Mouse (Mus musculus): ENCODE data around the gene Ass1. TPM values are rescaled to one million over a fixed set of nuclear protein-coding genes. Genes with fewer than 3 reads are reported as not detected.

Gene Ass1
- not detected in 2 replicates for polyA plus RNA-seq (2012)

DNA sequence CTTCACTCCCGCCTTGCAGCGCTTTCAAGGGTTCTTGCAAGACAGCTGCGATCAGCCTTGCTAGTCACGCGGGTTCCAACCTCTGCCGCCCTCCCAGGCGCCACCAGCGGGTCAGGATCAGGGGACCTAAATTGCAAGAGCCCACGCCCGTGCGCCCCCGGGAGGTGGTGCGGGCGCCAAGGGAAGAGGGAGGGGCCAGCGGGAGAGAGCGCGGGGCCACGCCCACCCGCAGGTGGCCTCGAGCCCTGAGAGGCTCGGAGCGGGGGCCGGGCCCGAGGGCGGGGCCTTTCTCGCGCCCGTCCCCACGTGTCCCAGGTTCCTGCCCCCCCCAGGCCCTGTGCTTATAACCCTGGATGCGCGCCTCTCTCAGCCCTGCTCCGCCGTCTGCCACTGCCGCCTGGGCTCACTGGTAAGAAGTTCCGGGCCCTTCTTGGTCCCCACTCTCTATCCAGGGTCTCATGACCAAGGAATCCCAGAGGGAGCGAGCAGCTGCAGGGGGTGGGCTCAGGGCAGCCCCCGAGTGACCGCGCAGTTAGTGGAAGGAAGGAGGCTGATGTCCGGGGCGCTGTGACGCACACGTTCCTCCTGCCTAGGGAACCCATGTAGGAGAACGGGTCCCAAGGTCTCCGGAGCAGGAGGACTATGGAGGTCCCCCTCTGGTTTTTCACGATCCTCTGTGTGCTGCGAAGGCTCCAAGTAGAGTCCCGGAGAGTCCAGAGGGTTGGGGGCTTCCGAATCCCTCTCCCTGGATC lies at the start of gene Ass1:
Ass1 (plus strand) TSS at position 277 of the 752 bp plus-strand sequence.
- TF ChIP-seq GATA1 (IDR thresholded peaks at IDR 0.05; ENCODE audit: low read length), result no peak

DNA sequence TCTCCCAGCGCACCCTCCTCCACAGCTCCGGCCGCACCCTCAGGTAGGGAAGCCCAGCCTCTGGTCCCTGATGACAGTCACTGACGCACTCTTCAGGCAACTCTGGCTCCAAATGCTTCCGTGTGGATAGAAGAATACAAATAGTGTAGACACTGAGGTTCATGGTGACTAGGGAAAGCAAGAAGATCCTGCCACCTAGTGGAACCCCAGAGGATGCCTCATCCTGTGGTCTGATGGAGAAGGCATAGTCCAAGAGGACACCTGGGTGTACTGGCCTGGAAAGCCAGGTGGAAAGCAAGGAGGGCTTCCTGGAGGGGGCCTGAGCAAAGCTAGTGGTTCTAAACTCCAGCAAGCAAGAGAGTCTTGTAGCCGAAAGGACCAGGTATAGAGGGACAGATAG lies 49.1 kb upstream of the Ass1 start:
- TF ChIP-seq GATA1 (IDR thresholded peaks at IDR 0.05; ENCODE audit: low read length), result no peak

DNA sequence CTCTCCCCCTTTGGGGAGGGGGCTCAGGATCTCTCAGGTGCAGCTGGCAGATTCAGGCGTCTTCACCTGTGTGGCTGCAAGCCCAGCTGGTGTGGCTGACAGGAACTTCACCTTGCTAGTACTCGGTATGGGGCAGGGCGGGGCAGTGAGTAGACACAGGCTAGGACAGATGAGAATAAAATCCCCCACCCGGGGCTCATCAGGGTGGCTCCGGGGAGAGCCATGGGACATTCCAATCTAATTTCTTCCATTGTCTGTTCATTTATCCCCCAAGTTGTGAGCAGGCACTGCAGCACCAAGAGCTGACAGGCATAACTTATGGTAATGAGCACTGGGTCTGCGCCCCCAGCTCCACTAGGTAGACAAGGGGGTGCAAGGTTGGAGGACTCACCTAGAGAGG lies 47.4 kb upstream of the Ass1 start:
- no peak for TF ChIP-seq GATA1 (IDR thresholded peaks at IDR 0.05; ENCODE audit: low read length)

DNA sequence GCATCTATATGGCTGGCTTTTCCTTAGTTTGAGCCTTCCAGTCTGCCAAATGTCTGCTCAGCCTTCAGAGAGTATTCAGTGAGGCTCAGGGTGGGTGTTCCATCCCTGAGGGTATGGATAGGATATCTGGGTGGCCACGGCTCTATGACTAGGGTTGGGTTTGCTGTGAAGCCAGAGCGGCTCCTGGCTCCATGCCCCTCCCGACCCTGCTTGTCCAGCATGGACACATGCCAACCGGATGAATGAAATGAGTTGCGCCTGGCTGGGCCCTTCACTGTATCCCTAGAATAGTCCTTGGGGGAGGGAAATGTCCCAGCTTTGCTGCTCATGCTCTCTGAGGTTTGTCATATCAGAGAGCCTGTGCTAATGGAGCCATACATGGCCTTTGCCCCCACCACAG lies 38.5 kb upstream of the Ass1 start:
- no peak for TF ChIP-seq GATA1 (IDR thresholded peaks at IDR 0.05; ENCODE audit: low read length)

DNA sequence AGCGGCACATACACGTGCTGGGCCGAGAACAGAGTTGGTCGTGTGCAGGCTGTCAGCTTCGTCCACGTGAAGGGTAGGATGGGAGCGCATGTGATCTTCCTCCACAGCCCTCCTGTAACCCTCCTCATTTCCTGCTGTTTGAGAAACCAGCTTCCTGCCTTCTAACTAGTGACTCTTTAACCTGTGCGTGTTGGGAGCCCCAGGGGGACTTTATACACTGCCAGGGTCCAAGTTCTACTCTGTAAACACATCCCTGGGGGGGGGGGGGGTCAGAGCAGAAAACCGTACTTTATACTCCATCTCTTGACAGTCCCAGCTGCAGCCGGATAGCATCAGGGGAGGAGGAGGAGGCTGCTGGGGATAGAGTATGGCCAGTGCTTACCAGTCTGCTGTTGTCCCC lies 35.3 kb upstream of the Ass1 start:
- no peak for TF ChIP-seq GATA1 (IDR thresholded peaks at IDR 0.05; ENCODE audit: low read length)

DNA sequence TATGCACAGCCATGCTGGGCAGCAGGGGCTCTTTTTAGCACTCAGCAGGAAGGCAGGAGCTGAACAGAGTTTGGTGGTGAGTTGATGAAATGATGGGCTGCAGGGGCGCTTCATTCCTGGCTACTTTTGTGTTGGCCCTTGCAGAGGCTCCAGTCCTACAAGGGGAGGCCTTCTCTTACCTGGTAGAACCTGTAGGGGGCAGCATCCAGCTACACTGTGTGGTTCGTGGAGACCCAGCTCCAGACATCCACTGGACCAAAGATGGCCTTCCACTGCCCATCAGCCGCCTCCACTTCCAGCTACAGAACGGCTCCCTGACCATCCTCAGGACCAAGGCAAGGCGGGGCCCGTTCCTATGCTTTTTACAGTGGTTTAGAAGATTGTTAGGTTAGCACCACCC lies 34.4 kb upstream of the Ass1 start:
- no peak for TF ChIP-seq GATA1 (IDR thresholded peaks at IDR 0.05; ENCODE audit: low read length)

DNA sequence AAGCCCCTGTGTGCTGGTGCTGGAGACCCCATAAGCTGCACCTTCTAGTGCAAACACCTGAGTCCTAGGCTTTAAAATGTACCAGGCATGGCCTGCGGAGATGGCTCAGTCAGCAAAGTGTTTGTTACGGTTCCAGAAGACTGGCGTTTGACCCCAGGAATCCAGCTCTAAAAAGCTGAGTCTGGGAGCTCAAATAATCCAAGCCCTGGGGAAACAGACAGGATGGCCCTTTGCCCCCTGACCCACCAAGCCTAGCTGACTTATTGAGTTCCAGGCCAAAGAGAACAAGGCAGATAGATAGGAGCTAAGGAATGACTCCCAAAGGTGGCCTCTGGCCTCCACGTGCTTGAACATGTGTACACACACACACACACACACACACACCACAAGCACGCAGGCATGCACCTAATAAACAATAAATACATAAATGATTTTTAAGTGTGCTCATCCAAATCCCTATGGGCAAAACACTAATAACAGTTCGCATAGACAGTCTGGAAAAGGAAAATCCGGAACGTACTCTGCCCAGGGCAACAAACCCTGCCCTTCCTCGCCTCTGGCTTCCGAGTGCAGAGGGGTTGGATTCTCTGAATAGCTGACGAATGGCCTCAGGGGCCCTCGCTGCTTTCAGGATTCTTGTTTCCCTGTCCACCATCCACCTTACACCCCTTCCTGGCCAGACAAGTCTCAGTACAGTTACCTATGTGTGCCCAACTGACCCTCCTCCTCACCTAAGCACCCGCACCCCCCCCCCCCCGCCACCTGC lies 32.3 kb upstream of the Ass1 start:
- no peak for TF ChIP-seq GATA1 (IDR thresholded peaks at IDR 0.05; ENCODE audit: low read length)

DNA sequence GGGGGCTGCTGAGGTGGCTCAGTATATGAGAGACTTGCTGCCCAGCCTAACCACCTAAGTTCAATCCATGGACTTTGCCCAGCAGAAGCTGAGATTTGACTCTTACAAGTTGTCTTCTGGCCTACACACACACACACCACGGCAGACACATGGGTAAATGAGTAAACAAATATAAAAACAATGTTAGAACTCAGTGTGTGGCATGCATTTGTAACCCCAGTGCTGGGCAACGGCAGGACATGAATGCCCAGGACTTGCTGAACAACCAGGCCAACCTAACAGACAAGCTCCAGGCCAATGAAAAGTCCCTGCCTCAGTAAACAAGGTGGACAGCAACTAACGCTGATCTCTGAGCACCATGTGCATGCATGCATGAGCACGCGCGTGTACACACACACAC lies 30.4 kb upstream of the Ass1 start:
- no peak for TF ChIP-seq GATA1 (IDR thresholded peaks at IDR 0.05; ENCODE audit: low read length)

DNA sequence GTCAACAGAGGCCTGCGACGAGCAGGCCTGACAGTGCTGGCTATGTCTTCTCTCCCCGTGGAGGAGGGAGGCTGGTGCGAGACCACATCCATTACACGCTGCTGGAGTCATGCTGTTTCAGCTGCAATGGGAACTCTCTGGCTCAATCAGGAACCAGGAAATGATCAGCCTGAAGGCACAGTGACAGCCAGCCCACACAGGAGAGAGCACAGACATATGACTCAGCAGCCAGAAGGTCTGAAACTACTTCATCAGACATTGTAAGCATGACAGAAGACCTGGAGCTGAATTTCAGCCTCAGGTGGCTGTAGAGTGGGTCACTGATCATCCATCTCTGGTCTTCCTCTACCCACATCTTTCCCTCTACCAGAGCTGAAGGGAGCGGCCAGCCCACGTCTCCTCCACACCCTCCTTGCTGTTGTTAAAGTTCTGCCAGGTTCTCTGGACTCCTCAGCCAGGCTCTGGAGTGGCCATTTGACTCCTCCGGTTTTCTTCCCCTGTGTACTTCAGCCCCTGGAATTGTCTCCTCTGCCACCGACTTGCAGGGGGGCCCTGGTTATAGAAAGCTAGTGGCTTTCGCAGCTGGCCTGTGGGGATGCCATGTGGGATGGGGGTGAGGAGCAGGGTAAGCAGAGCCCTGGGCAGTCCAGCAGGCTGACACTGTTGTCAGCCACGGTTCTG lies 27.4 kb upstream of the Ass1 start:
- no peak for TF ChIP-seq GATA1 (IDR thresholded peaks at IDR 0.05; ENCODE audit: low read length)

DNA sequence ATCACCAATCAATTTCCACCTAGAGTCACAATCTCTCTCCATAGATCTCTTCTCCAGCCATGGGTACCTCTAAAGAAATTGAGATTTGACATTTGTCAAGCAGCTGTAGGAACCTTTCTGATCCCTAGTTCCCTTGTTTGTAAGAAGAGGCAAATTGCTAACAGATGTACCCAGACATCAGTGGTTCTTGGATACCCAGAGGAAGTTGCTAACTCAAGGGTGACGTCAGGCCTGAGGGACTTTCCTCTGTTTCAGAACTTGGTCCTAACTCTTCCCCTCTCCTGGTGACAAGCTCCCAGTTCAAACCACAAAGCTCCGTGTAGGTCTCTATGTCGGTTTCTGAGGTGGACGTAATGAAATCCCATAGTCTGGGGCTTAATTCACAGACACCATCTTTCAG lies 24.0 kb upstream of the Ass1 start:
- no peak for TF ChIP-seq GATA1 (IDR thresholded peaks at IDR 0.05; ENCODE audit: low read length)

DNA sequence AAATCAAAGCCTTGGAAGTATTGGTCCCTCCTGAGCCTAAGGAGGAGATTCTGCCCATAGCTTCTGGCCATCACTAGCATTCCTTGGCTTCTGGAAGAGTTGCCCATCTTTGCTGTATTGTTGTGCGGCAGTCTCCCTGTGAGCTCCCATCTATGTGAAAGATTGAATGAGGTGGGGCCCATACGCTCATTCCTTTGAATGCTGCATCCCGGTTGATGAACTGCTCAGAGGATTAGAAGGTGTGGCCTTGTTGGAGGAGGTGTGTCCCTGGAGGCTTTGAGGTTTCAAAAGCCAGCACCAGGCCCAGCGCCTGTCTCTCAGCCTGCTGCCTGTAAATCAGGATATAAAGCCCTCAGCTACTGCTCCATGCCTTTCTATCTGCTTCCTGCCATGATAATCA lies 23.6 kb upstream of the Ass1 start:
- no peak for TF ChIP-seq GATA1 (IDR thresholded peaks at IDR 0.05; ENCODE audit: low read length)

DNA sequence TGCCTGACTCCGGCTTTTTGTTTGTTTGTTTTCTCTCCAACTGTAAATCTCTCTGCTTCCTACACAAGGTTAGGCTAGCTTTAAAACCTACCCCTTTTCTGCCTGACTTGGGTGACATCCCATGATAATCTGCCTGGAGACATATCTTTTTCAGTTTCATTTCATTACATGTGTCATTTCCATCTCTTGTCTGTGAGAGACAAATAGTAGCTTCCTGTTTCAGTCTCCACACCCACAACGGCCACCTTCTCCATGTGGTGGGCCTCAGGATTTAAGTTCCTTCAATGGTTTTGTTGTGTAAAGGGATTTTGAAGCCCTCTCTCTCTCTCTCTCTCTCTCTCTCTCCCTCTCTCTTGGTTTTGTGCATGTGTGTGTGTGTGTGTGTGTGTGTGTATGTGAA lies 22.5 kb upstream of the Ass1 start:
- no peak for TF ChIP-seq GATA1 (IDR thresholded peaks at IDR 0.05; ENCODE audit: low read length)

DNA sequence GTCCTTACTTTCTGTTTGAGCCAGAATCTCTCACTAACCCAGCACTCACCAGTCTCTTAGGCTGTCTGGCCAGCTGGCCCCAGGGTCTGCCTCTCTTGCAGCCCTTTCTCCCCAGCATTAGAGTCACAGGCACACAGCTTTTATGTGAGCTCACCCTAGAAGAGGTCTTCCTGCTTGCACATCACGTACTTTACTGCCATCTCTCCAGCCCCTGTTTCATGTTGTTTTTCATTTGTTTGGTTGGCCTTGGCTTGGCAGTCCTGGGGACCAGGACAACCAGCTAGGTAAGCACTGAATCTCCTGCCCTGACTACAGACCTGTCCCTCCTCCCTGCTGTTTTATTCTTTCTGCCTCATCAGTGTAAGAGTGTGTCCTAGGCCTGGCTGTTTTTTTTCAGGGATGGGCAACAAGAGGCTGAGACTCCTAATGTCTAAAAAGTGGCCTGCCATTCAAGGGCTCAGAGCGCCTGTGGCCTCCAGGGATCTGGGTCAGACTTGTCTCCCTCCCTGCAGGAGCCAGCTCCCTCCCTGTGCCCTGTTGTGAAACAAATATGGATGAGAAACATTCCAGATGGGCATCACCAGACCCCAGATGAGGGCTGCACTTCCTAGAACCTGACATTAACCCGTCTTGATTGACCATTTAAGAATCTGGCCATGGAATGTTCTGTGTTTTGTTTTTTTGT lies 21.1 kb upstream of the Ass1 start:
- TF ChIP-seq GATA1 (IDR thresholded peaks at IDR 0.05; ENCODE audit: low read length), result no peak

DNA sequence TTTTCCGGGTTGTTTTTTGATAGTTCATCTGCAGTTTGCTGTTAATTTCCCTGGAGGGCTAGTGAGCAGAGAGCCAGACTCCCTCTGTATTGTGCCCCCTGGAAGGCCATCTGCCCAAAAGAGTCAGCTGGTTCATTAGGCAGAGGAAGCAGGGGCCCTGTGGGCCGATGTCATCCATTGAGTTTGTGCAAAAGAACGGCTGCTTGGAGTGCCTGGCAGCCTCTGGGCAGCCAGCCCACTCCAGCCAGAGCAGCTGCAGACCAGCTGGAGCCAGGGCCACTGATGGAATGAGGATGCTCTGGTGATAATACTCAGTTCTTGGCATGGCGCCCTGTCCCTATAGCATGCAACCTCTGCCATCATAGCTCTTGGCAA lies 20.6 kb upstream of the Ass1 start:
- no peak for TF ChIP-seq GATA1 (IDR thresholded peaks at IDR 0.05; ENCODE audit: low read length)

DNA sequence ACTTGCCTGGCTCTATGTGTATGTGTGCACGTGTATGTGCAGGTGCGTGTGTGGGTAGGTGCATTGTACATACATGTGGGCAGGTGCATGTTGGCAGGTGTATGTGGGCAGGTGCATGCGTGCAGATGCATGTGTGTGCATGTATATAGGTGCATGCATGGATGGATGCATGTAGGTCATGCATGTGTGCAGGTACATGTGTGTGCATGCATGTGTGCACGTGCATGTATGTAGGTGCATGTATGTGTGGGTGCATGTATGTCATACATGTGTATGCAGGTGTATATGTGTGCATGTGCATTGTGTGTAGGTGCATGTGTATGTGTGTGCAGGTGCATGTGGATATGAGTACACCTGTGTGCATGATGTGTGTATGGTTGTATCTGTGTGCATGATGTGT lies 20.1 kb upstream of the Ass1 start:
- no peak for TF ChIP-seq GATA1 (IDR thresholded peaks at IDR 0.05; ENCODE audit: low read length)

DNA sequence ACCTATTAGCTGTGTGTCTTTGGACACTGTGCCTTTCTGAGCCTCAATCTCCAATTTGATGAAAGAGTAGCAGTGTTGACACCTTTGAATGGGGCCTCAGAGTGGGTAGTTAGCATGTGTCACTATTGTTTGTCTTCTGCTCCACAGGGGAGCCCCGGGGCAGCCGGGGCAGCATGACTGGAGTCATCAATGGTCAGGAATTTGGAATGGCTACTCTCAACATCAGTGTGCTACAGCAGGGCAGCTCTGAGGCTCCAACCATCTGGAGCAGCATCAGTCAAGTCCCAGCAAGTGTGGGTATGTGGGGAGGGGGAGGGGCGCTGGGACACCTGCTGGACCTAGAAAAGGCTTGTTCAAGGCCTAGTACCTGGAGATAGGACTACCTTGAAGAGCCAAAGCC lies 19.3 kb upstream of the Ass1 start:
- TF ChIP-seq GATA1 (IDR thresholded peaks at IDR 0.05; ENCODE audit: low read length), result no peak
